Mouse (Mus musculus): ENCODE results near the gene Gm21663. TPM values are rescaled to one million over a fixed set of nuclear protein-coding genes. Genes with fewer than 3 reads are reported as not detected.
"Not testable (repeated sequence)": the region's sequence is repeated elsewhere in the genome, so short reads cannot be mapped to it uniquely, and the experiment has no call there.

The Gm21663 gene
- not detected for polyA plus RNA-seq (2017; shearing (Covaris generic))

- ATAC-seq, result not testable (repeated sequence)
Measured at GRCm38 (mm10) chr5:25942281-25942680, at the start of gene Gm21663. Gm21663 (minus strand) TSS chr5:25942381.

- not testable (repeated sequence) for ATAC-seq
Measured at GRCm38 (mm10) chr5:25988550-25988949, 46.4 kb upstream of the Gm21663 start, which contains the start of gene Gm21698. Gm21698 (minus strand) TSS chr5:25988650.

GRCm38 (mm10) chr5:25972563-25972962 lies 30.4 kb upstream of the Gm21663 start, which contains the start of gene Gm21680:
Gm21680 (minus strand) TSS chr5:25972663.
- ATAC-seq, result not testable (repeated sequence)

GRCm38 (mm10) chr5:25957050-25957449 lies 14.9 kb upstream of the Gm21663 start:
- not testable (repeated sequence) for ATAC-seq

- not testable (repeated sequence) for ATAC-seq
Measured at GRCm38 (mm10) chr5:25956611-25957010, 14.4 kb upstream of the Gm21663 start.

- not testable (repeated sequence) for ATAC-seq
Measured at GRCm38 (mm10) chr5:25954317-25954716, 12.1 kb upstream of the Gm21663 start, which contains the start of gene Gm21671. Gm21671 (minus strand) TSS chr5:25954417.

- ATAC-seq, result not testable (repeated sequence)
Measured at GRCm38 (mm10) chr5:25945391-25945790, 3.2 kb upstream of the Gm21663 start.

GRCm38 (mm10) chr5:25891321-25891720 lies 50.9 kb downstream of the Gm21663 start:
- ATAC-seq, result no peak

GRCm38 (mm10) chr5:25889746-25890382 lies 52.3 kb downstream of the Gm21663 start:
- ATAC-seq, result no peak

GRCm38 (mm10) chr5:25886708-25887107 lies 55.5 kb downstream of the Gm21663 start:
- no peak for ATAC-seq

Other genes starting within 250 kb of the Gm21663 start
- gene Xrcc2, start 236.6 kb downstream of the Gm21663 start, polyA plus RNA-seq (2017; shearing (Covaris generic)), result 1 to 10 TPM; 2.9 to 6.3 (median 4.7) TPM
- 1 to 10 TPM; 1.1 to 1.4 (median 1.1) TPM for gene Actr3b, start 182.4 kb downstream of the Gm21663 start, polyA plus RNA-seq (2017; shearing (Covaris generic))
- not detected for gene Gm21671, start 12.0 kb upstream of the Gm21663 start, polyA plus RNA-seq (2017; shearing (Covaris generic))
- gene Gm21680, start 30.3 kb upstream of the Gm21663 start, polyA plus RNA-seq (2017; shearing (Covaris generic)), result not detected
- gene Gm21698, start 46.3 kb upstream of the Gm21663 start, polyA plus RNA-seq (2017; shearing (Covaris generic)), result not detected
- not detected for gene Gm1979, start 62.4 kb upstream of the Gm21663 start, polyA plus RNA-seq (2017; shearing (Covaris generic))
- not detected for gene Gm5862, start 80.5 kb upstream of the Gm21663 start, polyA plus RNA-seq (2017; shearing (Covaris generic))
- gene Speer4a, start 97.2 kb upstream of the Gm21663 start, polyA plus RNA-seq (2017; shearing (Covaris generic)), result not detected
- gene Gm7347, start 116.2 kb upstream of the Gm21663 start, polyA plus RNA-seq (2017; shearing (Covaris generic)), result not detected
- gene Gm10471, start 146.9 kb upstream of the Gm21663 start, polyA plus RNA-seq (2017; shearing (Covaris generic)), result not detected
- gene 5031410I06Rik, start 163.0 kb upstream of the Gm21663 start, polyA plus RNA-seq (2017; shearing (Covaris generic)), result not detected
- not detected for gene Gm10220, start 179.0 kb upstream of the Gm21663 start, polyA plus RNA-seq (2017; shearing (Covaris generic))